Mouse (Mus musculus) testis, postnatal 14 days (tissue): ENCODE measurements around the gene Ptn.

Experiments used
- DNase-seq: peaks from one replicate; pipeline ENCODE4 v3.0.0; 2021; ENCODE audit warnings: low spot score

Ptn gene

DNA sequence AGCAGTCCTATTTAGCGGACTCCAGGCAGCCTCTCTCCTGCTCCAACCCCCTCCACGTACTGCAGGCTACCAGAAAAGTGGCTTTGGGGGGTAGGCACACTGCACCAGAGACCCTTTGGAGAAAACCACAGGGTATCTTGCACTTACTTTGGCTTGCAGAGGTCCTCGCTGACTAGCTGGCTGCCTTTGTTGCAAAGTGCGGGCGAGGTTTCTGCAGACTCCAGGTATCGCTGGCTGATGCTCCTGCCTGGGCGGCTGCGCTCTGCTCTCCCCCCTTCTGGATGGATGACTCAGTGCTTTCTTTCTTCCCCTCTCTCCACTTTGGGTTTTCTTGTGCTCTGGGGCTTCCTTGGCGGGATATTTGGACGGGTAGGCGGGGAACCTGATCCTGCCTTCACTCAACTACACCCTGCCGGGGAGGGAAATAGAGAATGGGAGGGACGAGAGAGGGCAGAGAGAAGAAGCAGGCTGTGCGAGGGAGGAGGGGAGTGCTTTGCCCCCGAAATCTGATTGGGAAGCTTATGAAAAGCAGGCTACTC is at the start of gene Ptn:
Gene Ptn (minus strand): TSS at position 474 of the 539 bp plus-strand sequence.
- DNase-seq = peak; percentile 16

DNA sequence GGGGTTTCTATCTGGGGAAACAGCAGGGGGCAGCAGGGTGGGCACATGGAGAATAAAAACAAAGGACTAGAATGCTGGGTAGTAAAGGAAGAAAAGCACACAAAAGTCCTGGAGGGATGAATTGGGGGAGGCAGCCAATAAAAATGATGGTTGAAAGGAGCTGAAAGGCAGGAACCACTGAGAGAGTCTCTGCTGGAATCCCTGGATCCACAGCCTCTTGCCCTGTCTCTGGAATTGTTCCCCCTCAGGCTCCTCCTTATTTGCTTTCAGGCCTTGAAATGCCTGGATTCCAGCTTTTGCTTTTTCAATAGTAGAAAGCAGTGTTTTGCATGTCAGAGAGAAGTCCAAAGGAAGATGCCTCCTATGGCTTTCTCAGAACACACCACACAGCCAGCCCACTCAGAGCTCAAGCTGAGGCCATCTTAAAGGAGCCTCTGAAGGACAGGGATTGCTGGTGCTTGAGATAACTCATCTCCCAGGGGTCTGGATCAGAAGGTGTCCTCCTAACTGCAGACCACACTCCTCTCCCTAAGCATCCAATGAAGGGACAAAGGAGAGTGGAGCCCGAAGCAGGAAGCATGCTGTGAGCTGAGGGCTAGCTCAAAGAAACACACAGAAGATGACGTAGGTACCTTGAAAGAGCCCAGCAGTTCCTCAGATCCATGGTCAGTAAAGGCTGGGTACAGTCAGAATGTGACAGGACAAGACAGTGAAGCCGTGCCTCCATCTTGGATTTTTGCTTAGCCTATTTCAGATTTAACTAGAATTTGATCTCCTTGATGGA is 48.4 kb upstream of the Ptn start:
- DNase-seq = no peak

DNA sequence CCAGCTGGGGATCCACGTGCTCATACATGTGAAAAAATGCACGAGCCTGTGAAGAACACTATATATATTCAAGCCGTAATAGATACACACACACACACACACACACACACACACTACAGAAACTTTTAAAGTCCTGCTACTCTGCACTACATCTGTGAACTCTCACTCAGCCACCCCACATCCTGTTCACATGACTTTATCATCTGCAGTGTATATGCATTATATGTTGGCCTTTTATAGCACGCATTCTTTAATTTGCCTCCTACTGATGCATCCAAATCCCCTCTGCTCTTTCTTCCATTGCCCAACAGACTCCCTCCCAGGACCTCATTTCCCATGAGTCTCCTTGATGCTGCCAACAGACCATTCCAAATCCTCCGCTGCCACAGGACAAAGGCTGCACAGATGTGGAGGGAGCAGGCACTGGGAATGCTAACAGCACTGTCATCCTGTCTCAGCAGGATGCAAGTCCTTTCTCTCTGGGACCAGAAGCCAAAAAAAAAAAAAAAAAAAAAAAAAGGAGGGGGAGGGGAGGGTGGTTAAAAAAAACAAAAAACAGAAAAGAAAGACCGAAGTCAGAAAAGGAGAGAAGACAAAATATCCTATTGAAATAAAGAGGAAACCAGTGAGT is 47.7 kb upstream of the Ptn start:
- DNase-seq = no peak

DNA sequence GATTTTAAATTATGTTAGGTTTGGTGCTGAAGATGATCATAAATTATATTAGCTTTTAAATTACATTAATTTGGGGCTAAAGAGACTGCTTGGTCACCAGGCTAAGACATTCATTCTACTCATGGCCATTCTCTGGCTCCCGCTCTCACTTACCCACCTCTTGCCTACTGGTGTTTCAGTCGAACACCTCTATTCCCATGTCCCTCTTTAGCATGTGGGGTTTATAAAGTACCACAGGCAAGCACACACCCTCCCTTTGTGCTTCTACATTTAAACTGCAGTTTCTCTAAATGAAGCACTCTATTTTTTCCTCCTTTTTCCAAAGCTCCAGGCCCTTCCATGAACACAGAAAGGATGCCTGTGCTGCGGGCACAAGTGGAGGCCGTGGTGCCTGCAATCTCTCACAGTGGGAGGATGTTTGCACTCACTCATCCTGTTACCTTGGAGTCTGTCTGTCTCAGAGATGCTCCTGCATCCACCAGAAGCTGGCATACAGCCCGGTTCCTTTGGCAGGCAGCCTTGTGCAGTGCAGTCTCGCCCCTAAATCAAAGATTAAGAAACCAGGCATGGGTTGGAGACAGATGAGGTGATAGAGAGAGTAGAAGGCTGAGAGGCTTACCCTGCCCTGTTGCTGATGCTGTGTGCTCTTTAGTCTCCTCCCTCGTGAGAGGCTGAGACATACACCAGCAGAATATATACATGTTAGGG is 40.6 kb upstream of the Ptn start:
- DNase-seq = no peak

DNA sequence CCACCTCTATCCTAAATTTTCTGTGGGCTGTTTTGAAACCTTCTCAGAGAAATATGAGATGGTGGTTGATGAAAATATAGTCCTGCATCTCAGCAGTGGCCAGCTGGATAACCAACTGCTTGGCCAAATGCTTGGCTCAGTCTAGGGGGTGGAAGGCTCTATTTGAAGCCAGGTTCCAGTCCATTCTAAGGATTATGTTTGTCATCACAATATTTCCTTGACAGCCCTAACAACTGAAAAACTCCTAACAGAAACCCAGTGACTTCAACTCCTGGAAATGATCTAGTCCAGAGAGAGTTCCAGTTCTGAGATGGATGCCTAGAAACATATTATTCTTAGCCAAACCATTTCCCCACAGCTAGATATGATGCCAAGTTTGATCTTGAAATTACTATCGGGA is 35.3 kb upstream of the Ptn start:
- DNase-seq = no peak

DNA sequence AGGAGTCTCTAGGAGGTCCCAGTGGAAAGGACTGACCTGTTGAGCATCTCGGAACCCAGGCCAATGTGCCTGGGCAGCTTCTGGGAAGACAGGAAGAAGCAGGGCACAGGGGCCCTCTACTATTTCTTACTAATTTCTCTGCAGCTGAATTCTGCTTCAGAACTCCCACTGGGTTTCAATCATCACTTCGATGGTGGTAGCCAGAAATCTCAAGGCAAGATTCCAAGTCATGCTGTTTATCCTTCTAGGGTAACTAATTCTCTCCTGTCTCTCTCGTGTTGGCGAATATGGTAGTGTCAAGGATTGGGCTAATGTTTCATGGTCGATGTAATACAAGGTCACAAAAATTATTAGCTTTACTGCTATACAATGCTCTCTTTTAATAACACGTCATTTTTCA is 34.2 kb upstream of the Ptn start:
- no peak for DNase-seq

DNA sequence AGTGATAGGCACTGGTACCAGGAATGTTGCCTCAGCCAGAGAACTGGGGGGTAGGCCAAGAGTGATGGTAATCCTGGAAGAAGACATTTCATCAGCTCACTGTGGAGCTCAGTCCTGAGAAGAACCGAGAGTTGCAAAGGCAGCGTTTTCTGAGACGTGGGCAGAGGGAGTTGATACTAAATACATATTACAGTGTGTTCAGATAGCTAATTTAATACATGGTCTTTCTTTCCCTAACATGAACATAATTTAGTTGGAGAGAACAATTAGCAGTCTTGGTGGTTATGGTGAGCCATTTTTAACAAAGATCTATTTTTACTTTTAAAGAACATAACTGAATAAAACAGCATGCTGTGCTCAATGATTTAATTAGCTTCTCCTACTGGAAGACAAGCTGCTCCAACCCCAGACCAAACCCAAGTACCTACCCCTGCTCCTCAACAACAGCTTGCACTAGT is 33.0 kb upstream of the Ptn start:
- no peak for DNase-seq

DNA sequence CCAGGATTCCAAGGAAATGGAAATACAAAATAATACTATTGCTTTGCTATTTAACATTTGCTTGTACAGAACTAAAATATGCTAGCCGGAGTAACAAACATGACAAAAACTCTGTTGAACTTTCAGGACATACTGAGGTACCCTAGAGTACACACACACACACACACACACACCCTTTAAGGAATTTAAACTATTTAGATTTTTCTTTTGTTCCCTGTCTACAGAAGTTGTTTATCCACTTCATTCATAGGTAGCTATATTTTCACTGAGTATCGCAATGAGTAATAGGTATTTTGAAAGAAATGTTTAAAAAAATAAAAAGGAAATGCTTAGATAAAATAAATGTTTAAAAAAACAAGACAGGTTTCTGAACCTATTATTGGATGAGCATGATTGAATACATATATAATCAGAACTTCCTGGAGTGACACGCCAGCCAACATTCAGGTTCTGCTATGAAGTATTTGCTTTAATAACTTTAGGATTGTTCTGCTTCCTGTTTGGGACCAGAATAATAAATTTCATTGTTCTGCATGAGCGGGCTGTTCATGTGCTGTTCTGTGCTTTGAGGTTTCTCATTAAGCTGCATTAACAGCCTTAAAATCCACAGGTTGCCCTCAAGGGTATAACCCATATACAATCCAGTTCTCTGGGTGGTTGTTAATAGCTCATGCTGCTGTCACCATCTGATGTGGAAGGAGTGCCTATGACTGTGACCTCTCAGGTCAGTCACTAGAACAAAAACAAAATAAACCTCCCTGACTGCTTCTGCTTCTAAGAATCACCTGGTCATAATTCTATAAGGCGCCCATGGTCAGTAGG is 32.3 kb upstream of the Ptn start:
- no peak for DNase-seq

DNA sequence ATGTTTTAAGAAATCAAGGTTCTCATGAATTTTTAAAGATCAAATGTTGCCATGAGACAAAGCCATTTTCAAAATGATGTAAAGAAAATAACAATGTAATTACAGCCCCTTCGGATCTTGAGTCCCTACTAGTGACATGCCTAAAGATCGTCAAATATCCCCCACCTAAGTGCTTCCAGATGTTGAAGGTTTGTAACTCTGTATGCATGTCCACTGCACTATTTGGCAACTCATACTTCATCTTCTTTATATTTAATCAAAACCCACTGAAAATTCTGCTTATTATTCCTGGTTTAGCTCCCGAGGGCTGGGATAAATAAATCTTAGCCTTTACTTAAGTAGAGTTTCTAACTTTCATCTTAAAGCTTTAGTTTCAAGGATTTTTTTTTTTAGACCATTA is 31.7 kb upstream of the Ptn start:
- DNase-seq = no peak

DNA sequence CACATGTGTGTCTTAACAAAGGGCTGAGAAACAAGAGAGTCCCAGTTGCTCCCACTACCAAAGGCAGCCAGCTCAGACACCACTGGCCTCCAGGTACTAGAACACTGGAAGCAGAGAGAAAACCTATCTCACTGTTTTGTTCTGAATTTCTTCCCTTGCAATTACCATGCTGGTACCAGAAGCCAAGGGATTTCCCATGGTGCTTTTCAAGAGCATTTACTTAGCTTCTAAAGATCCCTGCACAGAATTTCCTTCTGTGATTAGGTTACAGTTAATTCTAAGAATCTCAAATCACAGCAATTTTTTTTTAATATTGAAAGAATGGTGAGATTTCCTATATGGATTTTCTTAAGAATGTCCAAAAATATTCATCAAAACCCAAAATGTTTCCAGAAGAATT is 31.2 kb upstream of the Ptn start:
- DNase-seq = no peak

DNA sequence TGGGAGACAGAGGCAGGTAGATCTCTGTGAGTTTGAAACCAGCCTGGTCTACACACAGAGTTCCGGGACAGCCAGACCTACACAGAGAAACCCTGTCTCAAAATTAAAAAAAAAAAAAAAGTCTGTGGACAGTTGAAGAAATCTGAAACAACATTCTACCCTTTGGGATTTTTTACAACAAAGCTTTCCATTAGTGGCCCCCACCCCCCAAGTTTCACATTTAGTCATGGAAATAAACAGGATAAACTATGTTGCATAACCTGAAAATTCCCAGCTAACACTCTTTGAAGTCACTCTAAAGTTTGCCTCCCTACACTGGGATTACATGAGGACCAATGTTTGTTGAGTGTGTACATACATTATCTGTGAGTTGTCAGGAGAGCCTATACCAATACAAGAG is 28.7 kb upstream of the Ptn start:
- no peak for DNase-seq

DNA sequence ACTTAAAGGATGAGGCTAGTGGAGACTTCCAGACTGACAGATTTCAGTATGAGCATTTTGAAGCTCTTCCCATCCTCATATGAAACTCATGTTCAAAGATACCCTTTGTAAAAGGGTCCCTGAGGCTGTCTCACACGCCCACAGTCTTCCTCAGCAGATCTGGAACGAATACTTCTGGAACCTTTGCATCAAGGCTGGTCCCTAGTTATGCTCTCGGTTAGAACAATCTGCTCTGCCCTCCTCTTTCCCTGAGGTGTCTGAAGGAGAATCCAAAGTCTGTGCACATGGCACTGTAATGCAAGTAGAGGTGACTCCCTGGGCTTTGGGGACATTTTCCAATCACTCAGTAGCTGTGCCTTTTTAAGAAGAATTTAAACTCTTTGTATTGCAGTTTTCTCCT is 25.3 kb upstream of the Ptn start:
- no peak for DNase-seq

DNA sequence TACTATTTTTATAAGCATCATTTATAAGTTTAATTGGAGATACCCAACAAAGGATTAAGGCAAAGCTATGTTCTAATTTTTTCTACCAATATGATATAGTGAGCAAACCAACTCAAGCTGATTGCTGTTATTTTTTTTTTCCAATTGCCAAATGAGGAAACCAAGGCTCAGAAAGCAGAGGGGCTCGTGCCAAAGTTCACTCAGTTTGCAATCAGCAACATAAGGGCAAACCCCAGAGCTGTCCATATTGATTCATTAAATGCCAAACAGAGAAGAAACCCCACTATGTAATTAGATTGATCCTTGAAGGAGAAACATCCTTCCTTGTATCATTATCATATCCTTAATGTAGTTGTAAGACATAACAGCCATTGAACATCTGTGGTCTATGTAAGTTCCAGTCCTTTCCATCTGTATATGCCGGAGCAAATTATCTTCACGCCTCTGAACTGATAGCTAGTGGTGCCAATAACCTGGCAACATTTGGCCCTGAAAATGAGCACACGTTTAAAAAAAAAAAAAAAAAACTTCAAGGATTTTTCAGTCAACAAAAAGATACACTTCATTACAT is 24.8 kb upstream of the Ptn start:
- DNase-seq = no peak

DNA sequence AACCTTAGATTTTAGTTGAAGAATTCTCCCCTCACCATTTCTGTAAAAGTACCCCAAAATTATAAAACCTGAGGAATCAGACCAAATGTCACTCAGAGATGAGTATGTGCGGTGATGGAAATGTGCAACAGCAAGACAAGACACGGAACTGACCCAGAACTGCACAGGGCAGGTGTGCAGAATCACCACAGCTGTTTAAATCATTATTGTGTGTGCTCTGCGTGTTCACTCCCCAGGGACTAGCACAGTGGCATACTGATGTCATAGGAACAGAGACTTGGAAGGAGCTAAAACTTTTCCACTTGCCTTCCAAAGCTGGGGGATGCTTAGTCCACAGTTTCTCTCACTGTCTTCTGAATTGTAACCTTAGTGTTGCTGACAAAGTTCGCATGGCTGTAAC is 22.7 kb upstream of the Ptn start:
- no peak for DNase-seq

DNA sequence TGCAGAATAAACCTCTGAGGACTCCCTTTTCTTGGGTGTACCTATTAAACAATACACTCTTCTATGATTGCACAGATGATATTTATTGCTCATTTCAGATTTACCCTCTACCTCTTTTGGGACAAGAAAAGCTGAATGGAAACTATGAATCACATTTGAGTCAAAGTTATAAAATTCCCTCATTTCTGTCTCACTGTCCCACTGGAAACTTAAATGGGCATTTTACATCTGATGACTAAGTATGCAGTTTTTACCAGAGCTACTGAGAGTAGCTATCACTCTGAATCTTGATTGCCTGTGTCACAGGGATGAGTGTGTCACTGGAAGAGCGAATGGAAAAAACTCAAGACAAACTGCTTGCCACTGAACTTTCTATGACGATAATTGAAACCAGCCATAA is 22.2 kb upstream of the Ptn start:
- DNase-seq = no peak

DNA sequence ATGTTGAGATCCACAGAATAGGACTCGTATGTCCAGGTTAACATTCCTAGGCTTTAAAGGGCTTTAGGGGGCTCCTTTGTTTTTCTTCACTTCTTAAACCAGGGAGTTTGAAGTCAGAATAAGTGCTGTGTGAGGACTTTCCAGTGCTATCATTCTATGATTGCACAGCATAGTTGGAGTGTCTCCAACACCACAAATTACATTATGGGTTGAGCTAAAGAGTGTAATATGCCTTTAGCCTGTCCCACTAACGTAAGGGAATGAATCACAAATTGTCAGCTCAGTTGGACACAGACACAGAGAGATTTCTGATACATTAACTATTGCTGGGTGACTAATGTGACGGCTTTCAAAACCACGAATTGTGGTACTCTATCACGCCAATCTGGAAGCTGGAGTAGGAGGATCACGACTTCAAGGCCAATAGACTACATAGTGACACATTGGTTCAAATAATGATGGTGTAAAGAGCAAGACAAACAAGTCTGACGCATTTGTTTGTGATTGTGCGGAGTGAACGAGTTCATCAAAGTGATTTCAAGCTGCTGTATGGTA is 20.4 kb upstream of the Ptn start:
- DNase-seq = no peak

DNA sequence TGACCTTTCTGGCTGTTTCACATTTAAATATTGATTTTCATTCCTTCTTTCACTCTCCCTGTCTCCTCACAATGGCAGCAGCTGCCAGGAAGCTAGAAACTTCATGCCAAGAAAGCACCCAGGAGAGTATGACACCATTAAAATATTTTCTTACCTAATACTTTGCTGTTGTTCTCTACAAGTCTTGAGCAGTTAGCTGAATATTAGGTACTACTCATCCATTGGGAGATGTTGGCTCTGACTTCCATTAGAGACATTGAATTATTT is 9.7 kb upstream of the Ptn start:
- no peak for DNase-seq

DNA sequence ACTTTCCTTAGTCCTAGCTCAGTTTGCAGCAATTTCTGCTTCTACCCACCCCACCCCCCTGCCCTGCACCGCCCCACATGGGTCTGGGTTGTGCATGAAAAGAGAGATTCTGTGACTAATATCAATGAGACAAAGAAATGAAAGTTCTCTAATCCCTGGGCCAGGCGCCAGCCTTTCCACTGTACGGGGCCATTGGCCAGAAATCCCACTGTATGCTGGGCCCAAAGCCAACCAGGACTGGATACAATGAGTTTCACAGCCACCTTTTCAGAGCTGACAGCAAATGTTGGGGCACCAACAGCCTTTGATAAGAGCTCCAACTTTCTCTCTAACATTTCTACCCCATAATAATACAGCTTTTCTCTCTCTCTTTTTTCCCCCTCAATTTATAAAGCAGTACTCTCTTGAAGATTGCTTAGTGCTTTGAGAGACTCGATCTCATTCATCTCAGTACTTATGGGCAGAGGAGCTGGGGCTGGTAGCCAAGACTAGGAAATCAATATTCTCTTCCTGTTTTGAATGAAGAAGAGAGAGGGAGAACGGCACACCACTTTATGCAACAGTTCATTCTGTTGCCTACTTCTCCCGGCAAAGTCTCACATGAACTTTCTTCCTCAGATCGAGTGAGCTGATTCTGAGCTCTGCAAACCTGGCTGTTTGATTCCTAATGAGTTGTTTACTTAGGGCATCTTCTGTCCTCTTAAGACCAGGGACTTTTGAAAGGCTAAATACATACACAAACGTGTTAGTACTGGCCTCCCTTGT is 9.2 kb upstream of the Ptn start:
- DNase-seq = peak; percentile 60

DNA sequence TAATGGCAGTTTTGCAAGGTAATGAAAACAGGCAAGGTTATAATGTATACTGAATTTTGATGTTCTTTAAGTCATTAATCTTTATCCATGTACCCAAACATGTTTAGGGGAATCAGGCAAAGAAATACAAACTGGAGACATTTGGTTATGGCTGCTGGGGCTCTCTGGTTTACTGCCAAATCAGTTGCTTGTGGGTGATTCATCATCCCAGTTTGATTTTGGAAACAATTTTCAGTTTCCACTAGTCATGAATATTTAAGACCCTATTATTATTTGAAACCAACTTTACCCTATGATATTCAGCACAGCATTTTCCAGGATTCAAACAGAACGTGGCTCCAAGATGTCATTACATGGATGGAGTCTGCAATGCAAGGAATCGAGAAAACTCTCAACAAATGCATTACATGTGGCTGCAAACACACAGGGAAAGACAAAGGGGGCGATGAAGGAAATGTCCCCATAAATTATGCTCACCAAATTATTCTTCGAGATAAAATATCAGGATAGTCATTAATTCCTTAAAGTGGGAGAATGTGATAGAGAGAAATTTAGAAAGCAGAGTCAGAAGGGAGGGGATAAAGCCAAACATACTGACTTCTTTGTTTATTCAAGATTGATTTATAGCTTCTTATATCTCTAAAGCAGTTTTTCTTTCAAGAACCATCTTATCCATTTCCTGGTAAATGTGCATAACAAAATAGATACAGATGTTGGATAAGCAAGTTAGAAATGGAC is 8.4 kb upstream of the Ptn start:
- DNase-seq = no peak

DNA sequence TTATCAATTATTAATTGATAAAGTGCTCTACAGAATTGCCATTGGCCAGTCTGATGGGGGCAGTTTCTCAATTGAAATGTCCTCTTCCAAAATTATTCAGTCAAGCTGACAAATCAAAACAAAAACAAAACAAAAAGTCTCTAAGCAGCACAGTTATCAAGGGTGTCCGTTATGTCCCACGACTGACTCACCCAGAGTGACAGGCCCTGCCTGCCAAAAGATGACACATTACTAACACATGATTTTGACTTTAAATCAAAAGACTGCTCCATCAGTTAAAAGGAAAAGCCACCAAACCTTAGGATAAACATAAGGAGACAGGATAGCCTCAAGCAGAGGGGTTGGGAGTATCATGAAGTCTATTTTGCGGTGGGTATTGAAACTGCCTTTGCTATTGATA is 6.6 kb upstream of the Ptn start:
- DNase-seq = no peak
